Mouse (Mus musculus) mouse embryonic stem cell (cell line): ENCODE data around the gene Plb1.

Source experiments
- in situ Hi-C, 2 experiments: fragments of 300-500 bp; cut with MboI; formaldehyde crosslinking; loops; 1 replicate in 1 of 2; 3 replicates in 1 of 2; pipeline ENCODE4 v1.14.3; 2019 to 2020; ENCODE audit warnings: low sequenced_read_pairs in 2 of 2, low pct_unique_long_range_greater_than_20kb in 1 of 2, mixed read lengths in 1 of 2; ENCODE audit not compliant: unreplicated experiment in 1 of 2

Plb1 gene

GRCm38 (mm10) chr5:32310802-32311201, 78.3 kb downstream of the Plb1 start:
- in situ Hi-C loops, result loop anchor here (10.0 kb wide), 1 partner anchor 204 kb away; no protein-coding TSS in a partner anchor

- in situ Hi-C loops, result loop anchor here (10.0 kb wide), 1 partner anchor 203 kb away; no protein-coding TSS in a partner anchor
Measured at GRCm38 (mm10) chr5:32311589-32312166, 79.2 kb downstream of the Plb1 start.

GRCm38 (mm10) chr5:32313671-32314070, 81.2 kb downstream of the Plb1 start:
- in situ Hi-C loops, result loop anchor here (10.0 kb wide), 1 partner anchor 201 kb away; no protein-coding TSS in a partner anchor

- in situ Hi-C loops, result loop anchor here (10.0 kb wide), 1 partner anchor 200 kb away; no protein-coding TSS in a partner anchor
Measured at GRCm38 (mm10) chr5:32314731-32315130, 82.2 kb downstream of the Plb1 start.

GRCm38 (mm10) chr5:32322146-32322811, 89.8 kb downstream of the Plb1 start:
- in situ Hi-C loops, result no loop called here

- in situ Hi-C loops, result no loop called here
Measured at GRCm38 (mm10) chr5:32328139-32328538, 95.6 kb downstream of the Plb1 start.

GRCm38 (mm10) chr5:32332591-32332990, 100.1 kb downstream of the Plb1 start:
- in situ Hi-C loops, result no loop called here

GRCm38 (mm10) chr5:32335172-32335571, 102.7 kb downstream of the Plb1 start:
- in situ Hi-C loops, result no loop called here

- in situ Hi-C loops, result no loop called here
Measured at GRCm38 (mm10) chr5:32336092-32336491, 103.6 kb downstream of the Plb1 start.

GRCm38 (mm10) chr5:32337336-32337735, 104.8 kb downstream of the Plb1 start:
- in situ Hi-C loops, result no loop called here

- in situ Hi-C loops, result no loop called here
Measured at GRCm38 (mm10) chr5:32338339-32338738, 105.8 kb downstream of the Plb1 start.

- in situ Hi-C loops, result no loop called here
Measured at GRCm38 (mm10) chr5:32338766-32339165, 106.3 kb downstream of the Plb1 start.

GRCm38 (mm10) chr5:32340246-32340645, 107.7 kb downstream of the Plb1 start:
- in situ Hi-C loops, result no loop called here

GRCm38 (mm10) chr5:32342711-32343285, 110.3 kb downstream of the Plb1 start:
- in situ Hi-C loops, result no loop called here

- in situ Hi-C loops, result no loop called here
Measured at GRCm38 (mm10) chr5:32346025-32346912, 113.8 kb downstream of the Plb1 start.

GRCm38 (mm10) chr5:32349718-32350117, 117.2 kb downstream of the Plb1 start:
- in situ Hi-C loops, result no loop called here

GRCm38 (mm10) chr5:32350551-32351256, 118.2 kb downstream of the Plb1 start:
- in situ Hi-C loops, result no loop called here

GRCm38 (mm10) chr5:32351721-32352465, 119.4 kb downstream of the Plb1 start:
- in situ Hi-C loops, result no loop called here
